Mouse (Mus musculus) heart, postnatal 14 days (tissue): Measurements from ENCODE around the gene Dppa3. TPM values are rescaled to one million over a fixed set of nuclear protein-coding genes. Genes with fewer than 3 reads are reported as not detected.

ENCODE experiments used
- DNase-seq, 2 experiments: peaks; one replicate each; pipeline ENCODE4 v3.0.0; 2021 to 2022
- intact Hi-C: fragments of 180-260 bp; cut with DNase I; formaldehyde crosslinking; loops from one replicate; pipeline ENCODE4 v1.15.1; 2025
- long read RNA-seq, 2 experiments: library from polyadenylated mRNA; stranded (forward); transcript quantifications; one replicate each; pipeline ENCODE4 v2.0.0; 2021
- total RNA-seq, 2 experiments: library from RNA; stranded (reverse); gene quantifications; 2 replicates each; pipeline ENCODE4 v1.2.3; 2021

Gene Dppa3
- not detected for total RNA-seq
- long read RNA-seq, experiment 1, result 0 reads
- long read RNA-seq, experiment 2, result 0 reads

- DNase-seq, result no peak
- intact Hi-C loops, result no loop called here
Observed at GRCm38 (mm10) chr6:122626110-122626509, at the start of gene Dppa3. Gene Dppa3 (plus strand): TSS chr6:122626410.

GRCm38 (mm10) chr6:122577030-122577429 lies 49.2 kb upstream of the Dppa3 start:
- no peak for DNase-seq
- intact Hi-C loops, result no loop called here

- intact Hi-C loops, result no loop called here
Observed at GRCm38 (mm10) chr6:122579086-122579485, 47.1 kb upstream of the Dppa3 start.

GRCm38 (mm10) chr6:122591027-122591758 lies 35.0 kb upstream of the Dppa3 start:
- intact Hi-C loops, result no loop called here

More at GRCm38 (mm10) chr6:122579086-122579485, 47.1 kb upstream of the Dppa3 start:
- DNase-seq, result no peak

GRCm38 (mm10) chr6:122592905-122593304 lies 33.3 kb upstream of the Dppa3 start:
- intact Hi-C loops, result no loop called here
- DNase-seq, result no peak

More at GRCm38 (mm10) chr6:122591027-122591758, 35.0 kb upstream of the Dppa3 start:
- DNase-seq, result no peak

- DNase-seq, result peak in 1 of 2 experiments; percentile 28
- intact Hi-C loops, result loop anchor here (2.0 kb wide), 1 partner anchor 37 kb away; no protein-coding TSS in a partner anchor
Observed at GRCm38 (mm10) chr6:122595637-122596036, 30.6 kb upstream of the Dppa3 start.

- intact Hi-C loops, result loop anchor here (2.0 kb wide), 1 partner anchor 36 kb away; no protein-coding TSS in a partner anchor
- DNase-seq, result no peak
Observed at GRCm38 (mm10) chr6:122596608-122597007, 29.6 kb upstream of the Dppa3 start.

- DNase-seq, result no peak
- intact Hi-C loops, result no loop called here
Observed at GRCm38 (mm10) chr6:122598014-122598413, 28.2 kb upstream of the Dppa3 start.

- intact Hi-C loops, result no loop called here
- DNase-seq, result no peak
Observed at GRCm38 (mm10) chr6:122598436-122598835, 27.8 kb upstream of the Dppa3 start.

GRCm38 (mm10) chr6:122599054-122599737 lies 27.0 kb upstream of the Dppa3 start:
- intact Hi-C loops, result no loop called here

GRCm38 (mm10) chr6:122600066-122600646 lies 26.1 kb upstream of the Dppa3 start:
- intact Hi-C loops, result no loop called here
- no peak for DNase-seq

More at GRCm38 (mm10) chr6:122599054-122599737, 27.0 kb upstream of the Dppa3 start:
- no peak for DNase-seq

GRCm38 (mm10) chr6:122601031-122601430 lies 25.2 kb upstream of the Dppa3 start:
- DNase-seq, result no peak
- intact Hi-C loops, result no loop called here

- no peak for DNase-seq
- intact Hi-C loops, result no loop called here
Observed at GRCm38 (mm10) chr6:122601615-122602014, 24.6 kb upstream of the Dppa3 start.

- DNase-seq, result peak; percentile 76 to 77
- intact Hi-C loops, result no loop called here
Observed at GRCm38 (mm10) chr6:122602242-122602991, 23.8 kb upstream of the Dppa3 start, which contains the start of gene Apobec1. Gene Apobec1 (minus strand): TSS chr6:122602444.

- intact Hi-C loops, result no loop called here
- no peak for DNase-seq
Observed at GRCm38 (mm10) chr6:122602992-122603322, 23.3 kb upstream of the Dppa3 start.

GRCm38 (mm10) chr6:122604260-122604659 lies 21.9 kb upstream of the Dppa3 start:
- intact Hi-C loops, result no loop called here
- no peak for DNase-seq

GRCm38 (mm10) chr6:122605483-122605882 lies 20.7 kb upstream of the Dppa3 start:
- intact Hi-C loops, result no loop called here
- DNase-seq, result no peak

- intact Hi-C loops, result no loop called here
Observed at GRCm38 (mm10) chr6:122606661-122607060, 19.5 kb upstream of the Dppa3 start.

GRCm38 (mm10) chr6:122607700-122608099 lies 18.5 kb upstream of the Dppa3 start:
- intact Hi-C loops, result no loop called here

More at GRCm38 (mm10) chr6:122606661-122607060, 19.5 kb upstream of the Dppa3 start:
- no peak for DNase-seq

More at GRCm38 (mm10) chr6:122607700-122608099, 18.5 kb upstream of the Dppa3 start:
- no peak for DNase-seq
